Mouse (Mus musculus) embryonic facial prominence, embryonic 13.5 days (tissue): Measurements from ENCODE around the gene Dolpp1. TPM values are rescaled to one million over a fixed set of nuclear protein-coding genes. Genes with fewer than 3 reads are reported as not detected.
"Not testable (repeated sequence)": the region's sequence is repeated elsewhere in the genome, so short reads cannot be mapped to it uniquely, and the experiment has no call there.

Experiments used
- ATAC-seq: fragments of 200-750 bp; cut with Nextera tagmentation; 2 replicates; pipeline ENCODE4 v1.8.0; 2017; ENCODE audit warnings: low read depth; ENCODE audit not compliant: insufficient number of reproducible peaks, insufficient read depth, low FRiP score, low TSS enrichment
- H3K27ac ChIP-seq: fragments of 300-500 bp; sonication (generic); 2 replicates; pipeline ENCODE4 v1.5.1; 2015; ENCODE audit warnings: moderate library complexity, mild to moderate bottlenecking, inconsistent platforms
- H3K27me3 ChIP-seq: fragments of 300-500 bp; sonication (generic); 2 replicates; pipeline ENCODE4 v1.6.1; 2015; ENCODE audit warnings: mild to moderate bottlenecking, inconsistent platforms
- H3K36me3 ChIP-seq: fragments of 300-500 bp; sonication (generic); 2 replicates; pipeline ENCODE4 v1.6.1; 2015; ENCODE audit warnings: mild to moderate bottlenecking, inconsistent platforms
- H3K4me1 ChIP-seq: fragments of 300-500 bp; sonication (generic); 2 replicates; pipeline ENCODE4 v1.6.1; 2015; ENCODE audit warnings: inconsistent platforms
- H3K4me2 ChIP-seq: fragments of 300-500 bp; sonication (generic); 2 replicates; pipeline ENCODE4 v1.6.1; 2015; ENCODE audit warnings: moderate library complexity, mild to moderate bottlenecking, inconsistent platforms
- H3K4me3 ChIP-seq: fragments of 300-500 bp; sonication (generic); 2 replicates; pipeline ENCODE4 v1.5.1; 2015; ENCODE audit warnings: mild to moderate bottlenecking, inconsistent platforms
- H3K9ac ChIP-seq: fragments of 300-500 bp; sonication (generic); 2 replicates; pipeline ENCODE4 v1.6.1; 2015; ENCODE audit warnings: mild to moderate bottlenecking, inconsistent platforms
- H3K9me3 ChIP-seq: fragments of 300-500 bp; sonication (generic); 2 replicates; pipeline ENCODE4 v1.6.1; 2016; ENCODE audit warnings: inconsistent platforms
- WGBS: fragments of 180-500 bp; shearing (Covaris S2); methylation state at CpG from one replicate; pipeline ENCODE4 v1.1.7; 2015; ENCODE audit warnings: mixed read lengths; 5-methylcytosine and 5-hydroxymethylcytosine counted together
- polyA plus RNA-seq: library from polyadenylated mRNA; unstranded; fragments of >200 nt; fragmentation: Nextera tagmentation; extraction: Ambion mirVana; gene quantifications from 2 replicates; pipeline ENCODE4 v1.2.1, GENCODE M21; 2015

Dolpp1 gene
- polyA plus RNA-seq, 1 experiment from 2014 or later = 34.9 TPM

DNA sequence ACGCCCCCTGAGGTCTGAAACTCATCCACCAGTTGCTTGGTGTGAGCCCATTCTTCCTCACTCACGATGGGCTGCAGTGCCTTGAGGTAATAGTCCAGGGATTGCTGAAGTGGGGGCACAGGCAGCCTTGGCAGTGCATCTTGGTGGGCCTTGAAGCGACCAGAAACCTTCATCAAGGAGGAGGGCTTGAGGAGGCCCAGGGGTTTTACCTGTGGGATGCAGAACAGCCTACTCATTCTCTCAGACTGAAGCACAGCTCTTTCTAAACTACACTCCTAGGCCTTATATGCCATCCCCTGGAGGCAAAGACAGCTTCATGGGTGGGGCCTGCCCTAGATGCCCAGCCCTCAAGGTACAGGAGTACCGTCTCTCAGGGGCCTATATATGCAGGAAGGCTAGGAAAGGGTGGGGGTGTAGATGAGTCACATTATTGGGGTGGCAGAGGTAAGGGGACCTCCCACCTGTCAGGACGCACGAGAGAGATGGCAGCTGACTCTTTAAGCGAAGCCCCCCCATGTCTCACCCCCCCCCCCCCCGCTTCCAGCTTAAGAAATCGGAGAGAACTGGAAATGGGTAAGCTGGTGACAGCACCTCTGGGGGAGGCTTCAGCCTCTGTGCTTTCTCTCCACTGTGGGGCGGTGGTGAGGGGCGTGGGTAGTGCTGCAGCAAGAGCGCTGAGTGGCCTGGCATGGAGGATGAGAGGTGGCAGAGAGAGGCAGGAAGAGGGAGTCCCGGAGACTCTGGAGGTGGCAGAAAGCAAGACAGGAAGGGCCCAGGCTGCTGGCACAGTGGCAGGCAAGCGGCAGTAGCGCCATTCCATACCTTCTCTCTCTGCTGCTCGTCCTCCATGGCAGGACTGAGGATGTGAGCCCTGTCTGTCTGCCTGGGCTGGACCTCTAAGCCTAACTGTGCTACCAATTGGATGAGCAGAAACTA lies 21.3 kb downstream of the Dolpp1 start:
- 78% methylated on average over 16 of the region's 16 CpGs for WGBS
- no peak overlapping the region for H3K4me3 ChIP-seq
- no peak for ATAC-seq
- no peak overlapping the region for H3K27ac ChIP-seq
- H3K4me1 ChIP-seq = peaks cover 29% of the 10 kb centered on the region
- H3K9ac ChIP-seq = peak overlapping the region; percentile 44; the same call in 1 of the 2 replicates
- H3K36me3 ChIP-seq = peaks cover 17% of the 10 kb centered on the region
- no peaks in the 10 kb centered on the region for H3K27me3 ChIP-seq
- no peaks in the 10 kb centered on the region for H3K9me3 ChIP-seq
- H3K4me2 ChIP-seq = no peak overlapping the region; the same call in 1 of the 2 replicates

DNA sequence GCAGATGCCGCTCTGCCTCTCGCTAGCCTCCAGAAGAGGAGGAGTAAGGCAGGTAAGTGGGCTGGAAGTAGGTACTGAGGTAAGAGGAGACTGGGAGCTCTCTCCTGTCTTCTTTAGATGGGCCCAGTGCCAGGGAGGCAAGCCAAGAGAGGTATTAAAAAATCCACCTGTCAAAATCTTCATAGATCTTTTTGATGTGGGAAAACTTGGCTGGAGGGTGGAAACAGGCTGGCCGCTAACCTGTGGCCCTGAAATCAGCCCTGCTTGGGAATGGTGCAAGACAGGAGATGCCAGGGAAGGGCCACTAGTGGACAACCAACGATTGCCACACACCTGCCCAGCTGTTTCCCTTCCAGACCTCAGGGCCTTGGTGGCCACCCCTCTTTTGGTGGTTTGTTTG lies 22.0 kb downstream of the Dolpp1 start:
- no peaks in the 10 kb centered on the region for H3K9me3 ChIP-seq
- ATAC-seq = no peak
- no peak overlapping the region; the same call in 1 of the 2 replicates for H3K4me2 ChIP-seq
- no peaks in the 10 kb centered on the region for H3K27me3 ChIP-seq
- no peak overlapping the region for H3K27ac ChIP-seq
- 76% methylated on average over 4 of the region's 4 CpGs for WGBS
- H3K9ac ChIP-seq = 0 out of 2 replicates have a peak overlapping the region, but pooled peaks have one; percentile 11
- peaks cover 9% of the 10 kb centered on the region; the same call in 1 of the 2 replicates for H3K36me3 ChIP-seq
- H3K4me1 ChIP-seq = peaks cover 37% of the 10 kb centered on the region
- peak overlapping the region; percentile 90; the same call in 1 of the 2 replicates for H3K4me3 ChIP-seq

DNA sequence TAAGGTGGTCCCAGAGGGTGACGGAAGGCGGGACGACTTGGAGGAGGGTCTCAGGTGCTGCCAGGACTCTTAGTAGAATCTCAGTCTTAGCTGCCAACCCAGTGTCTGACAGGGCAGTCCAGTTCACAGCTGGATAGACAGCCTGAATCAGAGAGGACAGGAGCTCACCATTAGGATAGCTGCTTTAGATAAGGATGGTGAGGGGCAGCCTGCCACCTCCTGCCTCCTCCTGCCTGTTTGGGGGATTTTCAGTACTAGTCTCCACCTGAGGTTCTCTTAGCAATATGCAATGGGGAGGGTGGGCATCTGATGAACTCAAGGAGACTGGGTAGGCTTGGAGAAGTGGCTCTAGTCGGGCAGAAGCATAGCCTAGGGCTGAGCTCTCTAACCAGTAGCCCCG lies 22.6 kb downstream of the Dolpp1 start:
- WGBS = 52% methylated on average over 5 of the region's 5 CpGs
- H3K9me3 ChIP-seq = no peaks in the 10 kb centered on the region
- H3K27ac ChIP-seq = no peak overlapping the region

DNA sequence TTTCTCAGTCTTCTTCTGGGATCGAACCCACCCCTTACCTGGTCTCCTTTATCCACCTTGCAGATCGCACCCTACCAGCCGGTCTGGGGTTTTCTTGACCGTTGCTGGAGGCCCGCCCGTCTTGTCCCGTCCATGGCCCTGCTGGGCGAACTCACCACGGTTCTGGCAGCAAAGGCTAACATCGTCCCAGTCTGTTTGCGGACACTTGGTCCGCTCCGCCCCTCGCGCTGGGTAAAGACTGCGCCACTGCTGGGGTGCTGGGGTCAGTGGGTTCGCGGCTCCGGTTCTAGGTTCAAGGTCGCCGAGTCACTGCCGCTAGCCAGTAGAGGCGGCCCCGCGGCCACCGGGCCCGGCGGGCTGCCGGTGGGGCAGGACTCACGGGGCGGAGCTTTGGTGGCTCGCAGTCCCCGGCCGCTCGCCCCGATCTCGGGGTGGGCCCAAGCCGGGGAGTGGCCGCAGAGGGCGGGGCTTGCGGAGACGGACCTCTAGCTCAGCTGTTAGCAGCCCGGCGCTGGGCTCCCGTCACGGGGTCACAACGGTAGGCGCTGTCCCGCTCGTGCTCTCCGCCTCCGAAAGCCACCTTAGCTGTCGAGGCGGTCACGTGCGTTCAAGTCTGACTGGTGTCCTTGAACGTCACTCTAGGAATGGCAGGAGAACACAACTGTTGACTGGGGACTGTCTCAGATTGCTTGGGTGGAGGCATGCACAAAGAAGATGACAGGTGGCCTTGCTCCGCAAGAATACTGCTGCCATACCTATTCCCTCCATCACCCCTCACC lies 23.3 kb downstream of the Dolpp1 start, which contains the start of gene Crat:
Gene Crat (minus strand): TSS at position 657 of the 779 bp plus-strand sequence.
- WGBS = under 1% methylated on average over 58 of the region's 58 CpGs
- Histone ChIP-seq H3K4me1 (peaks cover 42% of the 10 kb centered on the region), H3K9me3 (no peaks in the 10 kb centered on the region), H3K27ac (peak within 1 kb of the TSS; percentile 98), H3K4me2 (peak within 1 kb of the TSS; percentile 68), H3K9ac (peak within 1 kb of the TSS; percentile 95), H3K4me3 (peak within 1 kb of the TSS; percentile 90), H3K36me3 (no peaks in the 10 kb centered on the region), H3K27me3 (no peaks in the 10 kb centered on the region)
- peak; percentile 80 for ATAC-seq

More for the DNA sequence above, 22.6 kb downstream of the Dolpp1 start:
- H3K4me1 ChIP-seq = peaks cover 42% of the 10 kb centered on the region
- peak overlapping the region; percentile 68 for H3K4me2 ChIP-seq
- peaks cover 5% of the 10 kb centered on the region; the same call in 1 of the 2 replicates for H3K36me3 ChIP-seq
- H3K27me3 ChIP-seq = no peaks in the 10 kb centered on the region
- no peak for ATAC-seq
- peak overlapping the region; percentile 90 for H3K4me3 ChIP-seq
- peak overlapping the region; percentile 95 for H3K9ac ChIP-seq

DNA sequence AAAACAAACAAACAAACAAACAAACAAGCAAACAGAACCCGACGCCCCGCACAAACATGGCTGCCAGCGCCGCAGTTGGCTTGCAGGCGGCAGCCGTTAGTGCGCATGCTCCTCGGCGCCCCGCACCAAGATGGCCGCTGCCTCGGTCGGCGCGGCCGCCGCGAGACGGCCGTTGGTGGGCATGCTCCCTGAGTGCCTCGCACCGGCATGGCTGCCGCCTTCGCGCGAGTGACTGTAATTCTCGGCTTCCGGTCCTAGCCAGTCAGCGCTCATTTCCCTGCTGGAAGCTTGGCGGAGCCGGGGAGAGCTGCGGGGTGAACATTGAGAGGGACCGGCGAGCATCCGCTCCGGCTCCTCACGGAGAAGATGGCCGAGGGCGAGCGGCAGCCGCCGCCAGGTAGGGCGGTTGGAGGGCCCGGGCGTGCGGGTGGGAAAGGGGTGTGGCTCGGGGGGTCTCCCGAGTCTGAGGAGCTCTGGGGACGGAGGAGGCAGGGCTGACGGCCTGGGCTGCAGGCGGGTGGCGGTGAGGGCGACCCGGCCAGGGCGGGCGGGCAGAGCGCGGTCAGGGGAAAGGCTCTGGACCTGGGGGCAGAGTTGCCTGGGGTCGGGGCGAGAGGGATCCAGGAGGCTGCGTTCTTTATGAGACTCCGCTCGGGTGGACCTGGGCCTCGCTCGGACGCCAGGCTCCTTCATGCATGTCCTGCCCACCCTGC lies 24.0 kb downstream of the Dolpp1 start, which contains the start of gene Ptpa:
Gene Ptpa (plus strand): TSS at position 104 of the 713 bp plus-strand sequence.
- peaks cover 44% of the 10 kb centered on the region for H3K4me1 ChIP-seq
- peak; percentile 89 for ATAC-seq

DNA sequence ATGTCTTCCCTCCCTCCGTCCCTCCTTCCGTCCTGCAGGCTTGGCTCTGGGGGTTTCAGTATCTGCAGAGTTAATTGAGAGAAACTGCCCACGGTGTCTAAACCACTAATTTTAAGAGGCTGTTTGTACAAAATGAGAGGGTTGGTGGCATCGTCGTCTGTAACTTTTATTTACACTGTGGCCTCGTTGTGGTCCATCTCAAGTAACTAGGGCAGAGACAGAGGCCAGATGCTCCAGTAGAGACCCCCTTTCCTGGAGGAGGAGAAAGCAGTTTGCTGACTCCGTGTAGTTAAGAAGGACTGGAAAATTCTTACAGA lies 24.6 kb downstream of the Dolpp1 start:
- H3K27me3 ChIP-seq = no peaks in the 10 kb centered on the region
- H3K36me3 ChIP-seq = no peaks in the 10 kb centered on the region
- peaks cover 48% of the 10 kb centered on the region for H3K4me1 ChIP-seq
- peak overlapping the region; percentile 98 for H3K27ac ChIP-seq
- H3K9me3 ChIP-seq = no peaks in the 10 kb centered on the region
- peak overlapping the region; percentile 95 for H3K9ac ChIP-seq
- H3K4me2 ChIP-seq = peak overlapping the region; percentile 68
- WGBS = under 1% methylated on average over 7 of the region's 7 CpGs
- H3K4me3 ChIP-seq = peak overlapping the region; percentile 90
- ATAC-seq = no peak

More for the DNA sequence above, 24.0 kb downstream of the Dolpp1 start, which contains the start of gene Ptpa:
- Histone ChIP-seq H3K4me2 (peak within 1 kb of the TSS; percentile 68), H3K9ac (peak within 1 kb of the TSS; percentile 95), H3K36me3 (no peaks in the 10 kb centered on the region), H3K9me3 (no peaks in the 10 kb centered on the region), H3K27me3 (no peaks in the 10 kb centered on the region), H3K4me3 (peak within 1 kb of the TSS; percentile 90), H3K27ac (peak within 1 kb of the TSS; percentile 98)
- WGBS = under 1% methylated on average over 67 of the region's 67 CpGs

DNA sequence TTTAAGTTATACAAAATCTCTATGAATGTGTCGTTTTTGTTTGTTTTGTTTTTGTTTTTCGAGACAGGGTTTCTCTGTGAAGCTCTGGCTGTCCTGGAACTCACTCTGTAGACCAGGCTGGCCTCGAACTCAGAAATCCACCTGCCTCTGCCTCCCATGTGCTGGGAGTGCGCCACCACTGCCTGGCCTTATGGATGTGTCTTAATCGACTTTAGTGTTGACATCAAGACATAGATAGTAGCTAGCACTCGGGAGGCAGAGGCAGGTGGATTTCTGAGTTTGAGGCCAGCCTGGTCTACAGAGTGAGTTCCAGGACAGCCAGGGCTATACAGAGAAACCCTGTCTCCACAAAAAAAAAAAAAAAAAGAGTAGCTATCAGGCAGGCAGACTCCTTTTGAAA lies 25.1 kb downstream of the Dolpp1 start:
- H3K9me3 ChIP-seq, ATAC-seq, H3K9ac ChIP-seq, H3K36me3 ChIP-seq, H3K27me3 ChIP-seq, H3K27ac ChIP-seq: not testable (repeated sequence)
- Histone ChIP-seq H3K4me1 (peaks cover 48% of the 10 kb centered on the region), H3K4me2 (peak overlapping the region; percentile 68), H3K4me3 (peak overlapping the region; percentile 90)
- 78% methylated on average over 6 of the region's 6 CpGs for WGBS

DNA sequence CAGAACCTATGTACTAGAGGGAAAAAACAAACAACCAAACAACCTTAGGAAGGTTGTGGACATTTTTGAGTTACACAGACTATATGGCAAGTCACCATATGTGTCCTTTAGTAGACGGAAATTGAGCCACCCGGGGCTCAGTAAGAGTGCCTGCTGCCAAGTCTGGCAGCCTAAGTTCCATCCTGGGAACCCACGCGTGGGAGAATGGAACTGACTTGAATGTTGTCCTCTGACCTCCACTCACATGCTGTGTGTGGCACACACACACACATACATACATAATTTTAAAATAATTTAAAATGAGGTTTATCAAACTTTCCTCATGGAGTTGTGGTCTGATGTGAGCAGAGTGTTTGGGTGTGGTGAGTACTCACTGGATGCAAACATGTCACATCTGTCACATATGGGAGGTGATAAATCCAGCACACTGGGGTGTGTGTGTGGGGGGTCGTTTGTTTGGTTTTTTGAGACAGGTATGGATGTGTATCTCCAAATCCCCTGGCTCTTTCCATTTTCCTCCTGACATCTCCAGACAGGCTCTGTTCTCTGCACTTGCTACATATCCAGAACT lies 25.6 kb downstream of the Dolpp1 start:
- Histone ChIP-seq H3K27ac (peak overlapping the region; percentile 88; the same call in 1 of the 2 replicates), H3K9ac (0 out of 2 replicates have a peak overlapping the region, but pooled peaks have one; percentile 67), H3K36me3 (no peaks in the 10 kb centered on the region), H3K27me3 (no peaks in the 10 kb centered on the region), H3K4me1 (peaks cover 48% of the 10 kb centered on the region), H3K4me2 (peak overlapping the region; percentile 68), H3K4me3 (peak overlapping the region; percentile 90; the same call in 1 of the 2 replicates), H3K9me3 (no peaks in the 10 kb centered on the region)
- 78% methylated on average over 5 of the region's 5 CpGs for WGBS
- ATAC-seq = no peak

DNA sequence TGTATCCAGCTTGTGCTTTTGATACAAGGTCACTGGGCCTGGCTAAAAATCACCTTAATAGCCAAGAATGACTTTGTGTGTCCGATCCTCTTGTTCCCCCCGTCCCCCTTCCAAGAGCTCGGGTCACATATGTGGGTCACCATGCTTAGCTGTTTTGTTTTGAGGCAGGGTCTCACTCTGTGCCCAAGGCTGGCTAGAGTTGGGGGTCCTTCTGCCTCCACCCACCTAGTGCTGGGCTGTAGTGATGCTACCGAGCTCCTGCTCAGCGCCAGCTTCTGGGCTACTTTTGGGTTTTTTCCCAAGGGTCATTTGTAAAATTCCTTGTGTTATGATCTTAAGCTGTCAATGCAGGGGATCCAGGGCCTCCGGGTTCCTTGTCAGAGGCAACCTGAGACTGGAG lies 26.2 kb downstream of the Dolpp1 start:
- H3K36me3 ChIP-seq = no peaks in the 10 kb centered on the region
- peak overlapping the region; percentile 68 for H3K4me2 ChIP-seq
- no peak for ATAC-seq
- H3K4me3 ChIP-seq = peak overlapping the region; percentile 90; the same call in 1 of the 2 replicates
- no peaks in the 10 kb centered on the region for H3K9me3 ChIP-seq
- no peaks in the 10 kb centered on the region for H3K27me3 ChIP-seq
- WGBS = 62% methylated on average over 6 of the region's 6 CpGs
- H3K9ac ChIP-seq = peak overlapping the region; percentile 67
- peak overlapping the region; percentile 88 for H3K27ac ChIP-seq
- peaks cover 48% of the 10 kb centered on the region for H3K4me1 ChIP-seq

DNA sequence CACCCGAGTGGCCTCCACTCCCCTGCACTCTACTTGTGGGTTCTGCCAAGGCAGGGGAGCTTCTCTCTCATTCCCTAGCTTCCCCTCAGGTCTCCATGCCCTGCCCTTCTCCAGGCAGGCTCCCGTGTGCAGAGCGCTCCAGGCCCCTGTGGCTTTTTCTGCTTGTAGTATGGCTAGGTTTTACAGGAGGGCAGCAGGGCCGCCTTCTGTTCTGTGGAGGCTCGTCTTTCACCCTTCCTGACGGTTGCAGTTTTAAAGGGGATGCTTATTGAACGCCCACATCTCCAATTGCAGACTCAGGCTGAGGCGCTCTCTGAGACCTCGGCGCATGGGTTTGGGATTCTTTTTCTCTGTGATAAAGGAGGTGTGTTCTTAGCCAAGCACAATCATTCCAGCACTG lies 27.1 kb downstream of the Dolpp1 start:
- Histone ChIP-seq H3K36me3 (no peaks in the 10 kb centered on the region), H3K4me1 (peaks cover 41% of the 10 kb centered on the region), H3K27me3 (no peaks in the 10 kb centered on the region), H3K9me3 (no peaks in the 10 kb centered on the region), H3K4me2 (peak overlapping the region; percentile 68), H3K4me3 (peak overlapping the region; percentile 14; the same call in 1 of the 2 replicates), H3K9ac (peak overlapping the region; percentile 67), H3K27ac (peak overlapping the region; percentile 88)
- no peak for ATAC-seq
- WGBS = 9% methylated on average over 10 of the region's 10 CpGs
